21 mouse cellular contexts compared by ENCODE assay signal in genomic region chr2:49386747-49387146, GRCm38 (mm10).
A peak's percentile ranks its signal among the peaks of the same experiment; 100 is the strongest.
DNase-seq lines count a peak whose midpoint lies in the region; ATAC-seq lines count a peak whose summit lies in the region.
"Had no signal": no experiment of that assay in that cellular context is flagged by ENCODE, and none has a peak within 500 bp of the region (broad histone marks: within the 10 kb centered on the region; RNA-seq: fewer than 3 reads in every experiment).

No protein-coding gene starts in this region.

- peak; percentile 7 for DNase-seq in testis, postnatal 14 days (ENCODE audit: low spot score)
- no peak for DNase-seq in testis, postnatal 10 days (ENCODE audit: low spot score)
- DNase-seq in liver, result no peak
- no peak for DNase-seq in adrenal gland, adult 18-20 months (ENCODE audit: low spot score in 2 of 2)
- DNase-seq: adrenal gland, adult 2 months; adrenal gland, postnatal 10 days; adrenal gland, postnatal 25 days; B cell, adult 2 months; cerebellum, adult 11 months; cerebellum, adult 18-20 months; cerebellum, adult 8-10 months; cerebellum, adult 9-11 months; cerebellum, postnatal 14 days; cerebellum, postnatal 36 days; forebrain, postnatal 0 days had no signal

- ATAC-seq in megakaryocyte, adult 5-6 weeks (ENCODE audit: poor library complexity, severe bottlenecking), result peak; percentile 75
- ATAC-seq: activated CD4-positive, CD25-positive, alpha-beta regulatory T cell, adult 4 months; CD4-positive, CD25-positive, alpha-beta regulatory T cell, adult 4 months; forebrain, embryonic 13.5 days; forebrain, embryonic 15.5 days; forebrain, postnatal 0 days; Patski had no signal
